Mouse (Mus musculus) left cerebral cortex, postnatal 14 days (tissue): ENCODE measurements around the gene Eif4a2. TPM values are rescaled to one million over a fixed set of nuclear protein-coding genes. Genes with fewer than 3 reads are reported as not detected.
"Not testable (repeated sequence)": the region's sequence is repeated elsewhere in the genome, so short reads cannot be mapped to it uniquely, and the experiment has no call there.

Experiments
- DNase-seq, 2 experiments: peaks; one replicate each; pipeline ENCODE4 v3.0.0; 2021 to 2022; ENCODE audit warnings: low spot score in 2 of 2, mixed read lengths in 1 of 2
- intact Hi-C: fragments of 180-260 bp; cut with DNase I; formaldehyde crosslinking; loops from one replicate; pipeline ENCODE4 v1.15.1; 2025
- long read RNA-seq, 2 experiments: library from polyadenylated mRNA; stranded (forward); transcript quantifications; one replicate each; pipeline ENCODE4 v2.0.0; 2021
- total RNA-seq, 2 experiments: library from RNA; stranded (reverse); gene quantifications; 2 replicates each; pipeline ENCODE4 v1.2.3; 2021

The Eif4a2 gene
- total RNA-seq: 100 to 1,000 TPM; 759 to 792 TPM
- long read RNA-seq, experiment 1, transcript Eif4a2-203 (11 exons, 1,227 nt): minor isoform, 186 of 780 reads
- long read RNA-seq, experiment 1, transcript Eif4a2-201 (11 exons, 2,208 nt): major isoform, 514 of 780 reads
- long read RNA-seq, experiment 1, transcript Eif4a2-223 (10 exons, 2,203 nt): minor isoform, 7 of 780 reads
- long read RNA-seq, experiment 1, partial matches to known transcripts: 22 of 780 reads
- long read RNA-seq, experiment 1, other reads (novel, unspliced or antisense): 45 of 780 reads
- long read RNA-seq, experiment 2, transcript Eif4a2-203 (11 exons, 1,227 nt): minor isoform, 150 of 588 reads
- long read RNA-seq, experiment 2, transcript Eif4a2-201 (11 exons, 2,208 nt): major isoform, 388 of 588 reads
- long read RNA-seq, experiment 2, partial matches to known transcripts: 23 of 588 reads
- long read RNA-seq, experiment 2, other reads (novel, unspliced or antisense): 22 of 588 reads

GRCm38 (mm10) chr16:23107231-23107942, at the start of gene Eif4a2:
Eif4a2 (plus strand) TSS chr16:23107444.
- intact Hi-C loops: loop anchor here (1.0 kb wide), 1 partner anchor 20 kb away; the partner anchor contains the start of gene Rfc4
- peak; percentile 92 to 94 for DNase-seq

GRCm38 (mm10) chr16:23057668-23058447, 49.4 kb upstream of the Eif4a2 start, which contains the start of gene Kng1:
Kng1 (plus strand) TSS chr16:23057865.
- DNase-seq, intact Hi-C loops: not testable (repeated sequence)

- intact Hi-C loops, DNase-seq: not testable (repeated sequence)
These were observed 47.6 kb upstream of the Eif4a2 start for GRCm38 (mm10) chr16:23059630-23060029.

- DNase-seq, intact Hi-C loops: not testable (repeated sequence)
These were observed 46.4 kb upstream of the Eif4a2 start for GRCm38 (mm10) chr16:23060781-23061325.

GRCm38 (mm10) chr16:23077516-23077915, 29.7 kb upstream of the Eif4a2 start:
- intact Hi-C loops, DNase-seq: not testable (repeated sequence)

GRCm38 (mm10) chr16:23087159-23087558, 20.1 kb upstream of the Eif4a2 start:
- not testable (repeated sequence) for DNase-seq
- intact Hi-C loops: loop anchor here (5.0 kb wide), 1 partner anchor 45 kb away; no protein-coding TSS in a partner anchor

- DNase-seq: not testable (repeated sequence)
- intact Hi-C loops: loop anchor here (5.0 kb wide), 1 partner anchor 45 kb away; no protein-coding TSS in a partner anchor
These were observed 19.5 kb upstream of the Eif4a2 start for GRCm38 (mm10) chr16:23087712-23088111.

- intact Hi-C loops: loop anchor here (5.0 kb wide), 1 partner anchor 44 kb away; no protein-coding TSS in a partner anchor
These were observed 18.8 kb upstream of the Eif4a2 start for GRCm38 (mm10) chr16:23088491-23088890.

GRCm38 (mm10) chr16:23091345-23091744, 15.9 kb upstream of the Eif4a2 start:
- DNase-seq, intact Hi-C loops: not testable (repeated sequence)

More at GRCm38 (mm10) chr16:23088491-23088890, 18.8 kb upstream of the Eif4a2 start:
- DNase-seq: not testable (repeated sequence)

GRCm38 (mm10) chr16:23093321-23093953, 13.8 kb upstream of the Eif4a2 start:
- DNase-seq: no peak
- intact Hi-C loops: no loop called here

GRCm38 (mm10) chr16:23094136-23094535, 13.1 kb upstream of the Eif4a2 start:
- DNase-seq: no peak
- intact Hi-C loops: no loop called here

GRCm38 (mm10) chr16:23095581-23095980, 11.7 kb upstream of the Eif4a2 start:
- DNase-seq, intact Hi-C loops: not testable (repeated sequence)

- DNase-seq, intact Hi-C loops: not testable (repeated sequence)
These were observed 10.4 kb upstream of the Eif4a2 start for GRCm38 (mm10) chr16:23096886-23097285.

GRCm38 (mm10) chr16:23097290-23098104, 9.7 kb upstream of the Eif4a2 start:
- peak; percentile 10 to 35 for DNase-seq
- intact Hi-C loops: not testable (repeated sequence)

- DNase-seq, intact Hi-C loops: not testable (repeated sequence)
These were observed 9.2 kb upstream of the Eif4a2 start for GRCm38 (mm10) chr16:23098105-23098452.

- DNase-seq: no peak
- intact Hi-C loops: no loop called here
These were observed 7.6 kb upstream of the Eif4a2 start for GRCm38 (mm10) chr16:23099632-23100031.

- no peak for DNase-seq
- intact Hi-C loops: no loop called here
These were observed 7.1 kb upstream of the Eif4a2 start for GRCm38 (mm10) chr16:23100099-23100575.
